Mouse (Mus musculus) liver, embryonic 11.5 days (tissue): ENCODE data around the gene Sec14l1. TPM values are rescaled to one million over a fixed set of nuclear protein-coding genes. Genes with fewer than 3 reads are reported as not detected.

Source experiments
- ATAC-seq: fragments of 200-750 bp; cut with Nextera tagmentation; replicated peaks from 2 replicates; pipeline ENCODE4 v1.8.0; 2017; ENCODE audit warnings: moderate number of reproducible peaks, mild to moderate bottlenecking, moderate TSS enrichment, moderate library complexity; ENCODE audit not compliant: low FRiP score
- DNase-seq: peaks from one replicate; pipeline ENCODE4 v3.0.0-alpha.2; 2017; ENCODE audit warnings: low spot score
- H3K27ac ChIP-seq: fragments of 300-500 bp; sonication (generic); 2 replicates; pipeline ENCODE4 v1.5.1; 2014; ENCODE audit warnings: mild to moderate bottlenecking, low read depth, low read length, control low read depth
- H3K27me3 ChIP-seq: fragments of 300-500 bp; sonication (generic); replicated peaks from 2 replicates; pipeline ENCODE4 v1.6.1; 2014; ENCODE audit warnings: low read length, mixed read lengths; ENCODE audit not compliant: control insufficient read depth, insufficient read depth
- H3K36me3 ChIP-seq: fragments of 300-500 bp; sonication (generic); 2 replicates; pipeline ENCODE4 v1.6.1; 2014; ENCODE audit warnings: mild to moderate bottlenecking, low read length, moderate library complexity, mixed read lengths; ENCODE audit not compliant: control insufficient read depth, insufficient read depth
- H3K4me1 ChIP-seq: fragments of 300-500 bp; sonication (generic); replicated peaks from 2 replicates; pipeline ENCODE4 v1.6.1; 2014; ENCODE audit warnings: low read length, mixed read lengths; ENCODE audit not compliant: control insufficient read depth, insufficient read depth
- H3K4me2 ChIP-seq: fragments of 300-500 bp; sonication (generic); 2 replicates; pipeline ENCODE4 v1.6.1; 2014; ENCODE audit warnings: mild to moderate bottlenecking, control low read depth, moderate library complexity
- H3K4me3 ChIP-seq: fragments of 300-500 bp; sonication (generic); 2 replicates; pipeline ENCODE4 v1.5.1; 2014; ENCODE audit warnings: low read depth, low read length, control low read depth
- H3K9ac ChIP-seq: fragments of 300-500 bp; sonication (generic); 2 replicates; pipeline ENCODE4 v1.6.1; 2014; ENCODE audit warnings: low read depth, low read length, control low read depth
- H3K9me3 ChIP-seq: fragments of 300-500 bp; sonication (generic); 2 replicates; pipeline ENCODE4 v1.6.1; 2016; ENCODE audit warnings: low read length, inconsistent platforms, mixed read lengths; ENCODE audit not compliant: control insufficient read depth
- WGBS: fragments of 180-500 bp; shearing (Covaris S2); extraction: QIAGEN DNeasy Blood & Tissue Kit; methylation state at CpG from one replicate; pipeline ENCODE4 v1.1.7; 2014; 5-methylcytosine and 5-hydroxymethylcytosine counted together
- polyA plus RNA-seq: library from polyadenylated mRNA; unstranded; fragments of >200 nt; fragmentation: Nextera tagmentation; extraction: Ambion mirVana; gene quantifications from 2 replicates; pipeline ENCODE4 v1.2.1, GENCODE M21; 2014

The Sec14l1 gene
- polyA plus RNA-seq, 1 experiment from 2014 or later: 20.9 TPM

GRCm38 (mm10) chr11:117195616-117196015, 80.6 kb downstream of the Sec14l1 start:
- Histone ChIP-seq H3K9me3 (no peaks in the 10 kb centered on the region), H3K4me3 (no peak overlapping the region), H3K4me1 (peaks cover 6% of the 10 kb centered on the region), H3K27me3 (peaks cover 25% of the 10 kb centered on the region), H3K27ac (no peak overlapping the region), H3K36me3 (no peaks in the 10 kb centered on the region), H3K4me2 (no peak overlapping the region), H3K9ac (no peak overlapping the region)
- DNase-seq: no peak
- ATAC-seq: no peak
- WGBS: 81% methylated on average over 6 of the region's 6 CpGs

- H3K27me3 ChIP-seq: peaks cover 35% of the 10 kb centered on the region
- no peak overlapping the region for H3K4me3 ChIP-seq
- no peak overlapping the region for H3K9ac ChIP-seq
- no peak overlapping the region for H3K27ac ChIP-seq
- no peak for DNase-seq
- no peaks in the 10 kb centered on the region for H3K9me3 ChIP-seq
- ATAC-seq: no peak
- H3K36me3 ChIP-seq: no peaks in the 10 kb centered on the region
- WGBS: 48% methylated on average over 7 of the region's 7 CpGs
- H3K4me2 ChIP-seq: no peak overlapping the region
- H3K4me1 ChIP-seq: peaks cover 6% of the 10 kb centered on the region
Measured at GRCm38 (mm10) chr11:117196681-117197080, 81.7 kb downstream of the Sec14l1 start.

GRCm38 (mm10) chr11:117198122-117198521, 83.2 kb downstream of the Sec14l1 start:
- no peak overlapping the region for H3K9ac ChIP-seq
- no peak overlapping the region for H3K27ac ChIP-seq
- H3K36me3 ChIP-seq: no peaks in the 10 kb centered on the region
- peaks cover 44% of the 10 kb centered on the region for H3K27me3 ChIP-seq
- ATAC-seq (no peak), DNase-seq (no peak)
- no peak overlapping the region for H3K4me2 ChIP-seq
- WGBS: 83% methylated on average over 5 of the region's 5 CpGs
- H3K4me3 ChIP-seq: no peak overlapping the region
- peaks cover 6% of the 10 kb centered on the region for H3K4me1 ChIP-seq
- no peaks in the 10 kb centered on the region for H3K9me3 ChIP-seq

- WGBS: 4% methylated on average over 58 of the region's 70 CpGs
- ATAC-seq: no peak
Measured at GRCm38 (mm10) chr11:117199282-117200175, 84.6 kb downstream of the Sec14l1 start, which contains the start of gene Sept9. Gene Sept9 (plus strand): TSS chr11:117199661.

GRCm38 (mm10) chr11:117201846-117202245, 86.9 kb downstream of the Sec14l1 start:
- Histone ChIP-seq H3K9ac (no peak overlapping the region), H3K9me3 (no peaks in the 10 kb centered on the region), H3K27me3 (peaks cover 49% of the 10 kb centered on the region), H3K4me3 (no peak overlapping the region), H3K4me2 (no peak overlapping the region), H3K27ac (no peak overlapping the region), H3K4me1 (peaks cover 13% of the 10 kb centered on the region), H3K36me3 (no peaks in the 10 kb centered on the region)
- ATAC-seq (no peak), DNase-seq (no peak)
- 84% methylated on average over 12 of the region's 12 CpGs for WGBS

More at GRCm38 (mm10) chr11:117199282-117200175, 84.6 kb downstream of the Sec14l1 start, which contains the start of gene Sept9:
- Histone ChIP-seq H3K27me3 (peaks cover 47% of the 10 kb centered on the region), H3K4me2 (peak within 1 kb of the TSS; percentile 80), H3K27ac (no peak within 1 kb of the TSS; the same call in 1 of the 2 replicates), H3K4me3 (peak within 1 kb of the TSS; percentile 55), H3K9me3 (no peaks in the 10 kb centered on the region), H3K4me1 (peaks cover 11% of the 10 kb centered on the region), H3K9ac (peak within 1 kb of the TSS; percentile 53), H3K36me3 (no peaks in the 10 kb centered on the region)
- peak; percentile 47 for DNase-seq

- ATAC-seq (peak; percentile 57), DNase-seq (no peak)
- Histone ChIP-seq H3K27ac (peak overlapping the region; percentile 70), H3K9ac (no peak overlapping the region), H3K4me2 (peak overlapping the region; percentile 18), H3K4me1 (peaks cover 12% of the 10 kb centered on the region), H3K27me3 (peaks cover 33% of the 10 kb centered on the region), H3K36me3 (no peaks in the 10 kb centered on the region), H3K4me3 (no peak overlapping the region), H3K9me3 (no peaks in the 10 kb centered on the region)
- 66% methylated on average over 8 of the region's 8 CpGs for WGBS
Measured at GRCm38 (mm10) chr11:117204606-117205005, 89.6 kb downstream of the Sec14l1 start.

- peak overlapping the region; percentile 18 for H3K4me2 ChIP-seq
- ATAC-seq: no peak
- H3K4me3 ChIP-seq: no peak overlapping the region
Measured at GRCm38 (mm10) chr11:117205042-117205441, 90.1 kb downstream of the Sec14l1 start.

GRCm38 (mm10) chr11:117205447-117205846, 90.5 kb downstream of the Sec14l1 start:
- Histone ChIP-seq H3K36me3 (no peaks in the 10 kb centered on the region), H3K9ac (no peak overlapping the region), H3K4me2 (peak overlapping the region; percentile 18), H3K4me3 (no peak overlapping the region), H3K9me3 (no peaks in the 10 kb centered on the region), H3K27ac (no peak overlapping the region), H3K4me1 (peaks cover 8% of the 10 kb centered on the region; the same call in 1 of the 2 replicates), H3K27me3 (peaks cover 25% of the 10 kb centered on the region)
- DNase-seq (no peak), ATAC-seq (no peak)
- 74% methylated on average over 9 of the region's 9 CpGs for WGBS

More at GRCm38 (mm10) chr11:117205042-117205441, 90.1 kb downstream of the Sec14l1 start:
- Histone ChIP-seq H3K9me3 (no peaks in the 10 kb centered on the region), H3K36me3 (no peaks in the 10 kb centered on the region), H3K4me1 (peaks cover 8% of the 10 kb centered on the region; the same call in 1 of the 2 replicates), H3K9ac (no peak overlapping the region), H3K27me3 (peaks cover 29% of the 10 kb centered on the region), H3K27ac (peak overlapping the region; percentile 65; the same call in 1 of the 2 replicates)
- no peak for DNase-seq
- WGBS: 77% methylated on average over 6 of the region's 6 CpGs
